Mouse (Mus musculus) gonadal fat pad, adult 2 months (tissue): Measurements from ENCODE around the gene Ncl. TPM values are rescaled to one million over a fixed set of nuclear protein-coding genes. Genes with fewer than 3 reads are reported as not detected.

Source experiments
- DNase-seq: peaks from one replicate; pipeline ENCODE4 v3.0.0-alpha.2; 2012; ENCODE audit warnings: low read depth
- polyA plus RNA-seq: library from polyadenylated mRNA; depleted of rRNA; stranded (reverse); fragments of >200 nt; gene quantifications from 2 replicates; pipeline ENCODE4 v1.2.3, GENCODE M21; 2012; rRNA removed

The Ncl gene
- polyA plus RNA-seq, 1 experiment = 5.8 TPM

GRCm38 (mm10) chr1:86312269-86312668, 46.9 kb downstream of the Ncl start:
- no peak for DNase-seq

DNA sequence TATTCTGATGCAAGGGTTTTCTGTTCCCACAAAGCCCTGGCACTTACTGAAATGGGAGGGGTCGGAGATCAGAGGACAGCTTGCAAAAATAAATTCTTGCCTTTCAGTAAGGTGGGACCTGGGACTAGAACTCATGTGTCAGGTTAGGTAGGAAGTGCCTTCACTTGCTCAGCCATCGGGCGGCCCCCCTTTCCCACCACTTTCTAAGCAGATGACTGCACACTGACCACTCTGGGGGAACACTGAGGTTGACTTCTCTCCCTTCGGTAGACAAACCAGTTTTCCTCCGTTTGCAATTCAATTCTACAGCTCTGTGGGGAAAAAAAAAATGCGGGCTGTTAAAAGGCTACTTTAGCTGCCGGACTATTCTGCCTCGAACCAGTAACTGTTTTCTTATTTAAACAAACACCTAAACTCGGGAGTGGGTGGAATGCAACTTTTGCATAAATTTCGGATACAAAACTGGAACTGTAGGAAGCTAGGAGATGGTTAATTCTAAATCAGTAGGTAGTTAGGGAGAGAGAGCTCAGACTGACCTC, 47.7 kb downstream of the Ncl start:
- DNase-seq = no peak

GRCm38 (mm10) chr1:86310536-86311310, 48.5 kb downstream of the Ncl start:
- no peak for DNase-seq

DNA sequence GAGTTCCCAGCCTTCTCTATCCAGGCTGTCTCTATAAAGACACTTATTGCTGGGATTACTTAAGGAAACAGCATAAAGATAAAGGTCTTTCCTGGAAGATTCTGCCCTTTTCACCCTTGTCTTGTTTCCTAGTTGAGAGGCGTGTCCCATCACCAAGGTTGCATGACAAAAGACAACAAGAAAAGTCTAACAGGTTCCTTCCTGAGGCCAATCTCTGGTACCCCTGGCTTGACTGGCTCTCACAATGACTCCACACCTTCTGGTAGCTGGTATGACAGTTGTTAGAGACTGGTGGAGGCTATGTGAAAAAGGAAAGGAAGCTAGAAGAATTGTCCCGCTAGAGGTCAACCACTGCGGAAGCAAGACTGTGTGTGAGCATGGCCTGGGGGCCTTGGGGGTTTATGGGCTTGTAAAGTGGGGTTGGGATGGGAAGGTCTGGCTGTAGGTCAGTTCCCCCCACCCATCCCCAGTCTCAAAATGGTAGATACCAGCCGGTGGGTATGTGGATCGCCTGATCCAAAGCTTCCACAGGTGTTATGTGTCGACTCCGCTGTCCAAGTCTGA, 49.8 kb downstream of the Ncl start:
- DNase-seq = no peak

DNA sequence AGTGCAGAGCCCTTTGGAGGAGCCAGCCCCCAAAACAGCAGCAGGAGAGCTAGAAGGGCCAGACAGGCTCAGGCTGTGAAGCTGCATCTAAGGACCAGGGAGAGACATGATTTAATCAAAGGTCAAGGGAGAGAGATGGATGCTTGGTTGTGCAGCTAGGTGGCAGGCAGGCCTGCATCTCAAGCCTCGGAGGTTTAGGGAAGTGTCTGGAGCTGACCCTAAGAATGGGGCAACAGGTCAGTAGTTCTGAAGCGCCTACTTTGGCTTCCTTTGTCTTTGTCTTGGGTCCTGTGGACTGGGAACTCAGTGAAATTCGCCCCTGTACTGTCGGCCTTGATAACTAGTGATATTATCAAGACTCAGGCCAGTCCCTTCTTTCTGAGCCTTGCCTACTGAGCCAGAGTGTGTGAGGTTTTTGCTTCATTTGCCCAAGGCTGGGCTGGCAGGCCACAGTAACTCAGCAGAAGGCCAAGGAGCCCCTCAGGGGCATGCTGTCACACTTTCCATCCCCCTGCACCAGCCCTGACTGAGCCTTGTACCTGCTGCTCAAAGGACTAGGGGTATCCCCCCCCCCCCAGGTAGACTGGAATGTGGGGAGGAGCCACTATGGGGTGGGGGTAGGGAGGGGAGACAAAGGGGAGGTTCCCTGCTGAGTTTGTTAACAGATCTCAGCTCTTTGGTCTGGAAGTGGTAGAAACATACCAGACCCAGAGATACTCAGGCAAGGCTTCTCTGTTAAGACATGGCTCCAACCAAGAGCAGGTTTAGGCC, 51.1 kb downstream of the Ncl start:
- DNase-seq = no peak

- no peak for DNase-seq
Observed at GRCm38 (mm10) chr1:86307177-86307762, 51.9 kb downstream of the Ncl start.

DNA sequence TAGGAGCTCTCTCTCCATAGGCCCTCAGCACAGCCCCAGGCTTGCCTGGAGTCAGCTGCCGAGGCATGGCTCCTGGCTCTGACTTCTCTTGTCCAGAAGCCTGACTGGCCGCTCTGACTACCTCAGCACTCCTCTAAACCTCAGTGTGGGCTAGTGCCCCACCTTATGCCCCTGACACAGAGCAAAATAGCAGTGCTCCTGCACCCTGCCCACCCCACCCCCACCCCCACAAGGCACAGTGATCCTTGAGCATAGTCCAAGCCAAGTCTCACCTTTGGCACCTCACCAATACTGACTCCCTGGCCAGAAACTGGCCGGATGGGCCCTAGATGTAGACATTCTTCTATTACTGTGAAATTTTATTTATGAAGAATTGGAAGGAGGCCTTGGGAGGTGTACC, 52.5 kb downstream of the Ncl start:
- no peak for DNase-seq

GRCm38 (mm10) chr1:86303873-86304250, 55.3 kb downstream of the Ncl start:
- no peak for DNase-seq

GRCm38 (mm10) chr1:86303063-86303872, 55.9 kb downstream of the Ncl start:
- no peak for DNase-seq

GRCm38 (mm10) chr1:86302532-86302931, 56.7 kb downstream of the Ncl start, which contains the start of gene B3gnt7:
Gene B3gnt7 (plus strand): TSS chr1:86302832.
- DNase-seq = no peak

- DNase-seq = no peak
Observed at GRCm38 (mm10) chr1:86301221-86302091, 57.7 kb downstream of the Ncl start.

DNA sequence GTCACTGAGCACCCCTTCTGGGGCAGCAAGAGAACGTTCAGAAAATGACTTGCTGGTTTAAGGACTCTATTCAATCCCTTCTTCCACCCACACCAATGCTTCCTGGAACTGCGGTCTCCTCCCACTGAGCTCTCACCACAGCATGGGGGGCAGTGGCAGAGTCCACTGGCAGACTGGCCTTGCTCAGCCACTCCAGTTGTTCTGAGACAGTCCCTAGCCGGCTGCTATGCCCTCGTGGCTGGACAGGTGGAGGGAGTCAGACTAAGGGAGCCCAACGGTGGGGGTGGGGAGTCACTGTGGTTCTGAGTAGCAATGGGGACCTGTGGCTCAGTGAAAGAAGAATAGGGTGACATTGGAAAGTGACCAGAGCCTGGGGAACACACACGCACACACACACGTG, 58.5 kb downstream of the Ncl start:
- DNase-seq = no peak

- DNase-seq = no peak
Observed at GRCm38 (mm10) chr1:86300093-86300492, 59.1 kb downstream of the Ncl start.

Other genes starting within 250 kb of the Ncl start
- gene Htr2b, start 247.4 kb downstream of the Ncl start, polyA plus RNA-seq = 0.24 and 0.30 TPM in 2 replicates
- 0.38 TPM in 1 of 2 replicates, not detected in the other for gene Gm21972, start 225.8 kb downstream of the Ncl start, polyA plus RNA-seq
- 8.3 TPM in 2 replicates for gene Armc9, start 204.6 kb downstream of the Ncl start, polyA plus RNA-seq
- gene B3gnt7, start 56.6 kb downstream of the Ncl start, polyA plus RNA-seq = 6.6 and 10.7 TPM in 2 replicates
- gene Nmur1, start 66.8 kb upstream of the Ncl start, polyA plus RNA-seq = 0.20 and 0.58 TPM in 2 replicates
- gene Tex44, start 66.9 kb upstream of the Ncl start, polyA plus RNA-seq = 0.78 and 1.3 TPM in 2 replicates
- gene Ptma, start 167.3 kb upstream of the Ncl start, polyA plus RNA-seq = 380 and 511 TPM in 2 replicates
- gene Pde6d, start 223.2 kb upstream of the Ncl start, polyA plus RNA-seq = 15.7 and 17.5 TPM in 2 replicates
- gene Cops7b, start 223.5 kb upstream of the Ncl start, polyA plus RNA-seq = 28.3 and 31.2 TPM in 2 replicates